In the genomic region with DNA sequence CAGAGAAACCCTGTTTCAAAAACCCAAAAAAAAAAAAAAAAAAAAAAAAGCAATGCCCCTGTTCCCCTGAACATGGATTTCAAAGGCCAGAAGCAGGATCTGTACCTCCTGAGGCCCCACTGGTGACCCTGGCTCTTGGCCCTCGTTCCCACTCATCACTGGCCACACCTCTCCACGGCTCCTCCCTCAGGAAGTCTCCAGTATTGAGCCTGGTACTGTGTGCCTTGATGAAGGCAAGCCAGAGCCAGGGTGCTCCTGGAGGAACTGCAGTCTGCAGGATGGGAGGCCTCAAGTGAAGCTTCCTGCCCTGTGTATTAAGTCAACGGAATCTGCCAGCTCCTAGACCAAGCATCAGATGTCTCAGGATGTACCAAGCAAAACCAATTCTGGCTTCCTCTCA, we compare ENCODE assay signal across 26 mouse cellular contexts. TPM values are rescaled to one million over a fixed set of nuclear protein-coding genes. Genes with fewer than 3 reads are reported as not detected.
DNase-seq lines count a peak whose midpoint lies in the region; ATAC-seq and TF ChIP-seq lines count a peak whose summit lies in the region.
"Had no signal": no experiment of that assay in that cellular context is flagged by ENCODE, and none has a peak within 500 bp of the region (broad histone marks: within the 10 kb centered on the region; RNA-seq: fewer than 3 reads in every experiment).

No protein-coding gene starts in this region.

- DNase-seq in forebrain, embryonic 11.5 days (ENCODE audit: low spot score), result peak; percentile 47
- DNase-seq in forebrain, embryonic 10.5 days (ENCODE audit: extremely low spot score, low spot score), result no peak
- DNase-seq in kidney, adult 2 months, result peak; percentile 85
- DNase-seq in kidney, postnatal 14 days, result no peak
- peak; percentile 8 for DNase-seq in testis, postnatal 14 days (ENCODE audit: low spot score)
- DNase-seq in testis, postnatal 10 days (ENCODE audit: low spot score), result no peak
- no peak for DNase-seq in right cerebral cortex, postnatal 4 days
- DNase-seq: adrenal gland, postnatal 36 days; B cell, adult 2 months; gastrocnemius, adult 2 months; heart, postnatal 4 days; lung, adult 2 months; lung, postnatal 36 days; midbrain, embryonic 14.5 days; right cerebral cortex, postnatal 14 days; spleen, adult 18-20 months; thymus, postnatal 14 days had no signal

- peaks cover 15% of the 10 kb centered on the region for H3K4me1 ChIP-seq in forebrain, embryonic 11.5 days (replicated peaks; ENCODE audit: control insufficient read depth, insufficient read depth, low read length)
- peaks cover 32% of the 10 kb centered on the region for H3K4me1 ChIP-seq in forebrain, embryonic 10.5 days
- H3K4me1 ChIP-seq in kidney, adult 2 months (ENCODE audit: control insufficient read depth, insufficient read depth, low read length), result peaks cover 37% of the 10 kb centered on the region; the same call in 1 of the 2 replicates

- no peak for TF ChIP-seq CTCF in kidney, adult 2 months (conservative IDR thresholded peaks at IDR 0.05; ENCODE audit: insufficient read depth, insufficient read length, low read depth, low read length)

- TF ChIP-seq POLR2A in kidney, adult 2 months (IDR thresholded peaks at IDR 0.05; ENCODE audit: low read depth, low read length), result peak; percentile 73

- ATAC-seq in forebrain, embryonic 11.5 days (replicated peaks; ENCODE audit: low FRiP score), result no peak
- ATAC-seq: inflammation-experienced regulatory T-cells, adult 6 months; liver, embryonic 12.5 days; Patski had no signal

- H3K9ac ChIP-seq in forebrain, embryonic 11.5 days (ENCODE audit: low read length), result no peak overlapping the region
- H3K9ac ChIP-seq: forebrain, embryonic 12.5 days; hindbrain, embryonic 14.5 days; limb, embryonic 12.5 days; liver, embryonic 12.5 days had no signal

- H3K27ac ChIP-seq in forebrain, embryonic 11.5 days (ENCODE audit: low read depth, low read length), result no peak overlapping the region
- no peak overlapping the region for H3K27ac ChIP-seq in forebrain, embryonic 10.5 days
- H3K27ac ChIP-seq in kidney, adult 2 months (ENCODE audit: insufficient read depth, low read depth, low read length), result peak overlapping the region; percentile 42
- H3K27ac ChIP-seq: forebrain, embryonic 12.5 days; gastrocnemius, adult 2 months; hindbrain, embryonic 14.5 days; limb, embryonic 12.5 days; liver, embryonic 12.5 days had no signal

- no peak overlapping the region for H3K4me2 ChIP-seq in forebrain, embryonic 11.5 days (ENCODE audit: low read depth, low read length, severe bottlenecking)
- H3K4me2 ChIP-seq: forebrain, embryonic 12.5 days; hindbrain, embryonic 14.5 days; limb, embryonic 12.5 days; liver, embryonic 12.5 days had no signal

- H3K36me3 ChIP-seq in forebrain, embryonic 11.5 days (ENCODE audit: control insufficient read depth, insufficient read depth, low read length), result peaks cover 4% of the 10 kb centered on the region
- peaks cover 44% of the 10 kb centered on the region for H3K36me3 ChIP-seq in forebrain, embryonic 10.5 days (replicated peaks)
- peaks cover under 1% of the 10 kb centered on the region for H3K36me3 ChIP-seq in kidney, adult 2 months (ENCODE audit: control insufficient read depth, insufficient read depth, low read length)

- no peak overlapping the region for H3K4me3 ChIP-seq in forebrain, embryonic 11.5 days (ENCODE audit: low read depth, low read length)
- no peak overlapping the region for H3K4me3 ChIP-seq in forebrain, embryonic 10.5 days
- H3K4me3 ChIP-seq in kidney, adult 2 months (ENCODE audit: insufficient read depth, low read depth, low read length), result peak overlapping the region; percentile 56; the same call in 1 of the 2 replicates
- H3K4me3 ChIP-seq: forebrain, embryonic 12.5 days; gastrocnemius, adult 2 months; limb, embryonic 12.5 days; liver, embryonic 12.5 days; megakaryocyte, embryonic 14.5 days had no signal

- WGBS in forebrain, embryonic 11.5 days, result 88% methylated on average over 3 of the region's 3 CpGs
- WGBS in forebrain, embryonic 10.5 days, result 85% methylated on average over 3 of the region's 3 CpGs
- 33% methylated on average over 3 of the region's 3 CpGs for WGBS in kidney, adult 2 months

- H3K9me3 ChIP-seq in forebrain, embryonic 11.5 days (ENCODE audit: control insufficient read depth, low read length), result no peaks in the 10 kb centered on the region
- H3K9me3 ChIP-seq in forebrain, embryonic 10.5 days, result no peaks in the 10 kb centered on the region
- H3K9me3 ChIP-seq: forebrain, embryonic 12.5 days; G1E; limb, embryonic 12.5 days; liver, embryonic 12.5 days had no signal

- H3K27me3 ChIP-seq in forebrain, embryonic 11.5 days (ENCODE audit: control insufficient read depth, insufficient read depth, low read length), result no peaks in the 10 kb centered on the region
- no peaks in the 10 kb centered on the region for H3K27me3 ChIP-seq in forebrain, embryonic 10.5 days (ENCODE audit: poor library complexity, severe bottlenecking)
- H3K27me3 ChIP-seq in kidney, adult 2 months (replicated peaks; ENCODE audit: control insufficient read depth, insufficient read depth, low read length), result no peaks in the 10 kb centered on the region
- H3K27me3 ChIP-seq: CH12.LX; forebrain, embryonic 12.5 days; limb, embryonic 12.5 days; liver, embryonic 12.5 days; megakaryocyte, embryonic 14.5 days; Patski had no signal

RNA-seq across cellular contexts. Expression of a gene that starts 3.3 kb away (rescaled TPM):
- polyA plus RNA-seq in forebrain, embryonic 11.5 days (2014; fragmentation: Nextera tagmentation; extraction: Ambion mirVana), result 144 and 152 TPM in 2 replicates
- polyA plus RNA-seq in forebrain, embryonic 10.5 days (2016; fragmentation: Nextera tagmentation; extraction: Ambion mirVana), result 155 and 159 TPM in 2 replicates
- 133 and 146 TPM in 2 replicates for polyA plus RNA-seq in kidney, adult 2 months (2012; rRNA removed)

RNA-seq across cellular contexts. Expression of a gene that starts 3.7 kb away (rescaled TPM):
- 105 and 106 TPM in 2 replicates for polyA plus RNA-seq in forebrain, embryonic 11.5 days (2014; fragmentation: Nextera tagmentation; extraction: Ambion mirVana)
- polyA plus RNA-seq in forebrain, embryonic 10.5 days (2016; fragmentation: Nextera tagmentation; extraction: Ambion mirVana), result 144 and 154 TPM in 2 replicates
- 1,575 and 2,285 TPM in 2 replicates for polyA plus RNA-seq in kidney, adult 2 months (2012; rRNA removed)

RNA-seq across cellular contexts. Expression of a gene that starts 15.4 kb away (rescaled TPM):
- polyA plus RNA-seq in forebrain, embryonic 11.5 days (2014; fragmentation: Nextera tagmentation; extraction: Ambion mirVana), result 5.4 TPM in 2 replicates
- polyA plus RNA-seq in forebrain, embryonic 10.5 days (2016; fragmentation: Nextera tagmentation; extraction: Ambion mirVana), result 8.4 and 9.0 TPM in 2 replicates
- 134 and 155 TPM in 2 replicates for polyA plus RNA-seq in kidney, adult 2 months (2012; rRNA removed)

RNA-seq across cellular contexts. Expression of a gene that starts 19.0 kb away (rescaled TPM):
- polyA plus RNA-seq in forebrain, embryonic 11.5 days (2014; fragmentation: Nextera tagmentation; extraction: Ambion mirVana), result not detected in 2 replicates
- polyA plus RNA-seq in forebrain, embryonic 10.5 days (2016; fragmentation: Nextera tagmentation; extraction: Ambion mirVana), result 0.55 and 0.60 TPM in 2 replicates
- 0.44 and 0.99 TPM in 2 replicates for polyA plus RNA-seq in kidney, adult 2 months (2012; rRNA removed)
- polyA plus RNA-seq: G1E had no signal

RNA-seq across cellular contexts. Expression of a gene that starts 28.1 kb away (rescaled TPM):
- polyA plus RNA-seq in forebrain, embryonic 11.5 days (2014; fragmentation: Nextera tagmentation; extraction: Ambion mirVana), result not detected in 2 replicates
- 0.24 TPM in 1 of 2 replicates, not detected in the other for polyA plus RNA-seq in forebrain, embryonic 10.5 days (2016; fragmentation: Nextera tagmentation; extraction: Ambion mirVana)
- polyA plus RNA-seq in kidney, adult 2 months (2012; rRNA removed), result 0.07 and 0.08 TPM in 2 replicates
- polyA plus RNA-seq: forebrain, embryonic 12.5 days; inflammation-experienced regulatory T-cells, adult 6 months had no signal

Comparison
In these comparisons a context has a peak if more than half of its experiments do, and no peak if none do; other contexts are left out.
1. DNase-seq: peak in forebrain, embryonic 11.5 days (single experiment), kidney, adult 2 months (single experiment) and testis, postnatal 14 days (single experiment); none in forebrain, embryonic 10.5 days (single experiment), kidney, postnatal 14 days (single experiment), testis, postnatal 10 days (single experiment) and right cerebral cortex, postnatal 4 days (single experiment).
2. RNA of a gene that starts 3.7 kb away (polyA plus RNA-seq): 1,575 to 2,285 TPM in kidney, adult 2 months; 144 to 154 TPM in forebrain, embryonic 10.5 days and 105 to 106 TPM in forebrain, embryonic 11.5 days; every median in the first group is over 10 times any median in the second.
3. RNA of a gene that starts 15.4 kb away (polyA plus RNA-seq): 134 to 155 TPM in kidney, adult 2 months; 8.4 to 9.0 TPM in forebrain, embryonic 10.5 days and 5.4 TPM in forebrain, embryonic 11.5 days; every median in the first group is over 10 times any median in the second.